Mouse (Mus musculus) embryonic facial prominence, embryonic 11.5 days (tissue): ENCODE results near the gene Olfr266. TPM values are rescaled to one million over a fixed set of nuclear protein-coding genes. Genes with fewer than 3 reads are reported as not detected.

ENCODE experiments used
- ATAC-seq: fragments of 200-750 bp; cut with Nextera tagmentation; replicated peaks from 2 replicates; pipeline ENCODE4 v1.8.0; 2017; ENCODE audit warnings: low read depth; ENCODE audit not compliant: insufficient number of reproducible peaks, low FRiP score, low TSS enrichment
- DNase-seq: peaks from one replicate; pipeline ENCODE4 v3.0.0-alpha.2; 2015; ENCODE audit warnings: low spot score
- H3K27ac ChIP-seq: fragments of 300-500 bp; sonication (generic); replicated peaks from 2 replicates; pipeline ENCODE4 v1.5.1; 2014; ENCODE audit warnings: mild to moderate bottlenecking, low read depth, low read length, control low read depth
- H3K27me3 ChIP-seq: fragments of 300-500 bp; sonication (generic); 2 replicates; pipeline ENCODE4 v1.6.1; 2014; ENCODE audit warnings: mild to moderate bottlenecking, low read length, moderate library complexity, mixed read lengths; ENCODE audit not compliant: control insufficient read depth, insufficient read depth
- H3K36me3 ChIP-seq: fragments of 300-500 bp; sonication (generic); replicated peaks from 2 replicates; pipeline ENCODE4 v1.6.1; 2014; ENCODE audit warnings: low read depth, mild to moderate bottlenecking, low read length, moderate library complexity, mixed read lengths; ENCODE audit not compliant: control insufficient read depth, insufficient read depth
- H3K4me1 ChIP-seq: fragments of 300-500 bp; sonication (generic); 2 replicates; pipeline ENCODE4 v1.6.1; 2014; ENCODE audit warnings: low read length, mixed read lengths; ENCODE audit not compliant: control insufficient read depth, insufficient read depth
- H3K4me2 ChIP-seq: fragments of 300-500 bp; sonication (generic); 2 replicates; pipeline ENCODE4 v1.6.1; 2014; ENCODE audit warnings: low read depth, mild to moderate bottlenecking, control low read depth, low read length, moderate library complexity
- H3K4me3 ChIP-seq: fragments of 300-500 bp; sonication (generic); 2 replicates; pipeline ENCODE4 v1.5.1; 2014; ENCODE audit warnings: low read depth, low read length, control low read depth
- H3K9ac ChIP-seq: fragments of 300-500 bp; sonication (generic); replicated peaks from 2 replicates; pipeline ENCODE4 v1.6.1; 2014; ENCODE audit warnings: mild to moderate bottlenecking, control low read depth, low read length
- H3K9me3 ChIP-seq: fragments of 300-500 bp; sonication (generic); replicated peaks from 2 replicates; pipeline ENCODE4 v1.6.1; 2016; ENCODE audit warnings: mild to moderate bottlenecking, low read length, inconsistent platforms, mixed read lengths; ENCODE audit not compliant: control insufficient read depth
- WGBS: fragments of 180-500 bp; shearing (Covaris S2); extraction: QIAGEN DNeasy Blood & Tissue Kit; methylation state at CpG from one replicate; pipeline ENCODE4 v1.1.7; 2014; 5-methylcytosine and 5-hydroxymethylcytosine counted together
- polyA plus RNA-seq: library from polyadenylated mRNA; unstranded; fragments of >200 nt; fragmentation: Nextera tagmentation; extraction: Ambion mirVana; gene quantifications from 2 replicates; pipeline ENCODE4 v1.2.1, GENCODE M21; 2014

Gene Olfr266
- polyA plus RNA-seq, 1 experiment from 2014 or later = not detected

DNA sequence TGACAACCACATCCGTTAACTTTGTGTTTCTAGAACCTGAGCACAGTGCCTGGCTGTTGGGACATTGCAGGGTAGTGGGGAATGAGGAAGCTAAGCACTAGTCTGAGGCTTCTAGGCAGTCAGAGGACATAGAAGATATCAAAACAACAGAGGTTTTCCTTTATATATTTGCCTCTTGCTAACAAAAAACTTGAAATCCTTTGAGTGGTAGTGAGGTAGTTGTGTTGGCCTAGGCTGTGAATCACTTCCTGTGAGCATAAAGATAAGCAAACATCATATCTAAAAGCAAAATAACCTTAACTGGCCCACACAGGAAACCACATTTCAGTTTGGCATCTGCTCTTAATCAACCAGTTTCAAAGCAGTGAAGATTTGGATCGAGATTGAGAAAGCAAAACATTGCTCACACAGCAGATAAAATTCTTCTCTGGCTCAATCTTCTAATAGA lies 37.6 kb downstream of the Olfr266 start:
- Histone ChIP-seq H3K4me2 (no peak overlapping the region), H3K36me3 (no peaks in the 10 kb centered on the region), H3K27ac (no peak overlapping the region), H3K4me3 (no peak overlapping the region), H3K4me1 (no peaks in the 10 kb centered on the region), H3K27me3 (no peaks in the 10 kb centered on the region), H3K9me3 (no peaks in the 10 kb centered on the region), H3K9ac (no peak overlapping the region)
- 47% methylated on average over 2 of the region's 2 CpGs for whole genome bisulfite sequencing
- no peak for DNase-seq
- ATAC-seq = no peak

GRCm38 (mm10) chr3:106787972-106788371 lies 38.1 kb downstream of the Olfr266 start:
- Histone ChIP-seq H3K9ac (no peak overlapping the region), H3K36me3 (no peaks in the 10 kb centered on the region), H3K4me1 (no peaks in the 10 kb centered on the region), H3K27ac (no peak overlapping the region), H3K4me3 (no peak overlapping the region), H3K9me3 (no peaks in the 10 kb centered on the region), H3K4me2 (no peak overlapping the region), H3K27me3 (no peaks in the 10 kb centered on the region)
- ATAC-seq = no peak
- DNase-seq = no peak

DNA sequence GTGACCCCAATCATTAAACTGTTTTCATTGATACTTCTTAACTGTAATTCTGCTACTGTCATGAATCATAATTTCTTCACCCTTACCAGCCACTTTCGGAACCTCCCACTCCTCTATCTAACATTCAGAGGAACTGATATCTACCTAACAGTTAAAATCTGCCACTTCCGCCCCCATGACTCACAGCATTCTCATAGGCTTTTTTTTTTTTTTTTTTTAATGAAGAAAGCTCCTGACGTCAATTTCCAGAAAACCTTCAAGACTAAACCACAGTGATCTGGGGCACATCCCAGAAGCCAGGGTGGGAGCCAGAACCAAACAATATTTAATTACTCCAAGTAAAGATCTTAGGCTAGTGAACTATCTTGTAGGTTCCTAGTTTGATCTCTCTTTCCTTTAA lies 41.0 kb downstream of the Olfr266 start:
- Histone ChIP-seq H3K4me1 (no peaks in the 10 kb centered on the region), H3K4me2 (no peak overlapping the region), H3K4me3 (no peak overlapping the region), H3K27me3 (no peaks in the 10 kb centered on the region), H3K27ac (no peak overlapping the region), H3K9ac (no peak overlapping the region), H3K36me3 (no peaks in the 10 kb centered on the region), H3K9me3 (no peaks in the 10 kb centered on the region)
- 85% methylated on average over 3 of the region's 3 CpGs for WGBS
- ATAC-seq (no peak), DNase-seq (no peak)

- no peak for DNase-seq
- Histone ChIP-seq H3K9me3 (no peaks in the 10 kb centered on the region), H3K36me3 (no peaks in the 10 kb centered on the region), H3K4me3 (no peak overlapping the region), H3K4me1 (no peaks in the 10 kb centered on the region), H3K27ac (no peak overlapping the region), H3K4me2 (no peak overlapping the region), H3K9ac (no peak overlapping the region), H3K27me3 (no peaks in the 10 kb centered on the region)
- ATAC-seq = no peak
- 92% methylated on average over 1 of the region's 1 CpGs for WGBS
Measured at GRCm38 (mm10) chr3:106771834-106772233, 54.3 kb downstream of the Olfr266 start.

Other genes starting within 250 kb of the Olfr266 start
- 18.6 and 26.4 TPM in 2 replicates for gene Lrif1, start 141.3 kb downstream of the Olfr266 start, polyA plus RNA-seq
- 3.8 and 5.1 TPM in 2 replicates for gene Cd53, start 36.1 kb downstream of the Olfr266 start, polyA plus RNA-seq
- gene Kcna3, start 209.9 kb upstream of the Olfr266 start, polyA plus RNA-seq = 1.9 and 2.3 TPM in 2 replicates